Mouse (Mus musculus) heart, embryonic 10.5 days (tissue): ENCODE data around the gene Cfap45. TPM values are rescaled to one million over a fixed set of nuclear protein-coding genes. Genes with fewer than 3 reads are reported as not detected.
A peak's percentile ranks its signal among the peaks of the same experiment; 100 is the strongest.

Source experiments
- DNase-seq: peaks from one replicate; pipeline ENCODE4 v3.0.0-alpha.2; 2017; ENCODE audit warnings: low spot score
- H3K27ac ChIP-seq: fragments of 300-500 bp; sonication (generic); 2 replicates; pipeline ENCODE4 v1.5.1; 2016; ENCODE audit warnings: mild to moderate bottlenecking
- H3K27me3 ChIP-seq: fragments of 300-500 bp; sonication (generic); 2 replicates; pipeline ENCODE4 v1.6.1; 2016; ENCODE audit warnings: mild to moderate bottlenecking; ENCODE audit not compliant: poor library complexity, insufficient read depth, severe bottlenecking
- H3K36me3 ChIP-seq: fragments of 300-500 bp; sonication (generic); 2 replicates; pipeline ENCODE4 v1.6.1; 2016; ENCODE audit warnings: mild to moderate bottlenecking, moderate library complexity
- H3K4me1 ChIP-seq: fragments of 300-500 bp; sonication (generic); 2 replicates; pipeline ENCODE4 v1.6.1; 2016; ENCODE audit warnings: mild to moderate bottlenecking
- H3K4me3 ChIP-seq: fragments of 300-500 bp; sonication (generic); 2 replicates; pipeline ENCODE4 v1.5.1; 2016; ENCODE audit warnings: mild to moderate bottlenecking, moderate library complexity
- H3K9me3 ChIP-seq: fragments of 300-500 bp; sonication (generic); 2 replicates; pipeline ENCODE4 v1.6.1; 2016; ENCODE audit warnings: mild to moderate bottlenecking, moderate library complexity
- WGBS: fragments of 180-500 bp; shearing (Covaris S2); methylation state at CpG from one replicate; pipeline ENCODE4 v1.1.7; 2016; 5-methylcytosine and 5-hydroxymethylcytosine counted together
- polyA plus RNA-seq: library from polyadenylated mRNA; unstranded; fragments of >200 nt; fragmentation: Nextera tagmentation; extraction: Ambion mirVana; gene quantifications from 2 replicates; pipeline ENCODE4 v1.2.1, GENCODE M21; 2016

Gene Cfap45
- 1.7 and 2.4 TPM in 2 replicates for polyA plus RNA-seq

DNA sequence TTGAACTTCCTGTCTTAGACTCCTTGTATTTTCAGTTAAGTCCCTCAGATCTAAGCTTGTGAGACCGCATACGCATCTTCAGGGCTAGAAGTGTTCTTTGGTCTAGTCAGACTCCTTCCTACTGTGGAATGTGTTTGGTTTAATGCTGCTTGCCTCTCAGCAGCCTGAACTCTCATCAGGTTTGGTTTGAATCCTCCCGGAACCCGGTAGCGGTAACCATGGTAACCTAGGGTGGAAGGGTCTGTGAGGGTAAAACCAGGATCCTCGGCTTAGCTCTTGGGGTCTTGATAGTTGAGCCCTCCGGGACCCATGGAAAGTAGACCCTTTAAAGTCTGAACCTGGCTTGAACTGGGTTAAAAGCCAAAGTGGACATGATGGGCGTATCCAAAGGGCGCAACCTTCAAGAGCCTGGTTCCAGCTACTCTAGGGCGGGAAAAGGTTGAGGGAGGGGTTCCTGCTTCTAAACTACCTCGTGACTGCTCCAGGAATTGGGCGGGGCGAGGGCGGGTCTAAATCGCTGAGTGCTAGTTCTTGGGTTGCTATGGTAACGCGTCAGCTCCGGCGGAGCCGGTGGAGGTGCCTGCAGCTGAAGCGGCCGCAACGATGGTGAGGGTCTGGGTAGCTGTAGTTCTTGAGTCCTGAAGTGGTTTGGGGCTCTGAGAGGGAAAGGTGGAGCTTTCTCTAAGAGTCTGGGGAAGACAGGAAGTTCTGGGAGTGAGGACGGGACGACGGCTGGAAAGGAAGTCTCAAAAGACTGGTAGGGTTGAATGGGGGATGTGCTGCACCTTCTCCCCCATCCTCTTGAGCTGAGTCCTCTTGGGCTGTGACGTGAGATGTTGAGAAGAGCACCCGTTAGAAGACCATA is at the start of gene Cfap45:
Cfap45 (plus strand) TSS at position 226 of the 865 bp plus-strand sequence.
- Histone ChIP-seq H3K27me3 (0 out of 2 replicates have a peak, but pooled peaks cover 5% of the 10 kb centered on the region), H3K36me3 (no peaks in the 10 kb centered on the region), H3K9me3 (peaks cover 3% of the 10 kb centered on the region; the same call in 1 of the 2 replicates), H3K27ac (peak within 1 kb of the TSS; percentile 80), H3K4me3 (peak within 1 kb of the TSS; percentile 54), H3K4me1 (peaks cover 21% of the 10 kb centered on the region)
- 4% methylated on average over 28 of the region's 28 CpGs for WGBS
- peak; percentile 96 for DNase-seq

DNA sequence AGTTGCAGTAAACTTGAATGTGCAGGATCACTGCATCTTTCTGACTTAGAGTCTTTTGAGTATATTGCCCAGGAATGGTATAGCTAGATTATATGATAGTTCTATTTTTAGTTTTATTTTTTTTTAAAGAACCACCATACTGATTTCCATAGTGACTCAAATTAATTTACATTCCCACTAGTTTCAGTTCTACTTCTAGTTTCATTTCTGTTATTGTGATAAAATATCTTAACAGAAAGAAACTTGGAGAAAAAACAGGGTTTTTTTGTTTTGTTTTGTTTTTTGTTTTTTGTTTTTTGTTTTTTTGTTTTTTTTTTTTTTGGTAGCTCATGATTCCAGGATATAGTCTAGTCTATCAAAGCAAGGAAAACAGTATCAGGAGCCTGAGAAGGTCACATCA is 47.7 kb upstream of the Cfap45 start:
- no peaks in the 10 kb centered on the region for H3K27me3 ChIP-seq
- no peak for DNase-seq
- no peak overlapping the region for H3K4me3 ChIP-seq
- no peaks in the 10 kb centered on the region for H3K36me3 ChIP-seq
- peaks cover 13% of the 10 kb centered on the region; the same call in 1 of the 2 replicates for H3K4me1 ChIP-seq
- no peak overlapping the region for H3K27ac ChIP-seq
- H3K9me3 ChIP-seq, result no peaks in the 10 kb centered on the region

DNA sequence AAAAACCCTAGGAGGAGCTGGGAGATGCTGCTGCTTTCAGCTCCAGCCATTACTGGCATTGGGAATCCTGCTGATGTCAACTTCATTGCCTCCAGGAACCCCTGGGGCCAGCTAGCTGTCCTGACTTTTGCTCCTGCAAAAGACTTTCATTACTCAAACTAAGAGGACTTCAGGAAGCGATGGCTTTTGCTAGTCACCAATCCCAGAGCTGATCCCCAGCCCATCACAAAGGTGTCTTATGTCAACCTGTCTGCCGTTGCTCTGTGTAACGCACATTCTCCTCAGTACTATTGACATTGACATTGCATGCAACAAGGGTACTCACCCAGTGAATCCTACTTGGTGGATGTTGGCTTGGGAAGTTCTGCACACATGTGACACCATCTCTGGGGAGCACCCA is 46.4 kb upstream of the Cfap45 start:
- DNase-seq, result peak; percentile 57
- Histone ChIP-seq H3K36me3 (no peaks in the 10 kb centered on the region), H3K4me1 (peaks cover 13% of the 10 kb centered on the region; the same call in 1 of the 2 replicates), H3K27me3 (0 out of 2 replicates have a peak, but pooled peaks cover 9% of the 10 kb centered on the region), H3K4me3 (no peak overlapping the region), H3K27ac (no peak overlapping the region), H3K9me3 (no peaks in the 10 kb centered on the region)
- WGBS, result 71% methylated on average over 3 of the region's 3 CpGs

DNA sequence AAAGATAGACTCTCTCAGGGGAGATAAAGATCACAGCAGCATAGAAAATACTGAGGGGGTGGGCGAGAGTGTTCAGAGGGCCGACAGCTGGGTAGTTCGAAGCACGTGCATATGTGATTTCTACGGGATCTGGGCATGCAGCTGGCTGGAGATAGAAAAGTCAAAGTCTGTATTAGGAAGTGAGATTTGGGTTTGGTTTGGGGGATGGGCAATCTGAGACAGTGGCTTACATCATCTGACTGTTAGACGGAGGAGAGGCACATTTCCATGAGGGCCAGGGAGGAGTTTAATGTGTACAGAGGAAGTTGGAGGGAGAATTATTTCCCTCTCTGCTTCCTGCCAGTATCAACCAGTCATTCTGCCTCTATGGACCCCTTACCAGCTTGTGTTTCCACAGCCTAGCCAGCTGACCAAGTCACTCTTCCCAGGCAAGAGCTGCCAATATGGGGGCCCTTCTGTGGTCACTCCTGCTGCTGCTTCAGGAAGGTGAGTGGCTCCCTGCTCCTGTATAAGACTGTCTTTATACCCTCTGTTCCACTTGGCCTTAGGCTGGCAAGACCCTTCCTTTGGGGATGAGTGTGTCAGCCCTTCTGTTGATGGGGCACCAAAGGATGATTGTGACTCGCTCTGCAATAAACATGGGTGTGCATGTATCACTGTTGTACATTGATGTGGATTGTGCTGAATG is 45.4 kb upstream of the Cfap45 start, which contains the start of gene Slamf9:
Slamf9 (plus strand) TSS at position 305 of the 688 bp plus-strand sequence.
- no peak within 1 kb of the TSS for H3K4me3 ChIP-seq
- no peaks in the 10 kb centered on the region for H3K9me3 ChIP-seq
- H3K27ac ChIP-seq, result no peak within 1 kb of the TSS
- WGBS, result 66% methylated on average over 7 of the region's 7 CpGs
- peak; percentile 62 for DNase-seq
- peaks cover 5% of the 10 kb centered on the region; the same call in 1 of the 2 replicates for H3K4me1 ChIP-seq
- H3K36me3 ChIP-seq, result no peaks in the 10 kb centered on the region
- H3K27me3 ChIP-seq, result 0 out of 2 replicates have a peak, but pooled peaks cover 10% of the 10 kb centered on the region

DNA sequence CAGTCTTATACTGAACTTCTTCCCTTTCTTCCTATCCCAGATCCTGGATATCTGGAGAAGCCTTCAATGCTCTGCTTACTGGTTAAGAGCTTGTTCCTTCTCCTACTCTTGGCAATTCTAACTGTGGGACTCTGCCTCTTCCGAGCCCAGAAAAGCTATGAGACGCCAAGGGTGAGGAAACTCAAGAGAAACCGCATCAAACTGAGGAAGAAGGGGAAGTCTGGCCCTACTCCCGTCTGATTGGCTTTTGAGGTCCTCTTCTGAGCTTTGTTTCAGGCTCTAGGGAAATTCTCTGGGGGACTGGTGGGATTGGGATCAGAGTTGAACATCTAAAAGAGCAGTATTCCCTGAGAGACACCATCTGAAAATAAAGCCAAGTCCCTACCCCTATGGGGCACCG is 42.6 kb upstream of the Cfap45 start:
- H3K4me1 ChIP-seq, result peaks cover 18% of the 10 kb centered on the region
- no peaks in the 10 kb centered on the region for H3K9me3 ChIP-seq
- no peak overlapping the region for H3K4me3 ChIP-seq
- WGBS, result 74% methylated on average over 5 of the region's 5 CpGs
- peaks cover 13% of the 10 kb centered on the region; the same call in 1 of the 2 replicates for H3K27me3 ChIP-seq
- DNase-seq, result peak; percentile 61
- no peak overlapping the region for H3K27ac ChIP-seq
- H3K36me3 ChIP-seq, result no peaks in the 10 kb centered on the region

DNA sequence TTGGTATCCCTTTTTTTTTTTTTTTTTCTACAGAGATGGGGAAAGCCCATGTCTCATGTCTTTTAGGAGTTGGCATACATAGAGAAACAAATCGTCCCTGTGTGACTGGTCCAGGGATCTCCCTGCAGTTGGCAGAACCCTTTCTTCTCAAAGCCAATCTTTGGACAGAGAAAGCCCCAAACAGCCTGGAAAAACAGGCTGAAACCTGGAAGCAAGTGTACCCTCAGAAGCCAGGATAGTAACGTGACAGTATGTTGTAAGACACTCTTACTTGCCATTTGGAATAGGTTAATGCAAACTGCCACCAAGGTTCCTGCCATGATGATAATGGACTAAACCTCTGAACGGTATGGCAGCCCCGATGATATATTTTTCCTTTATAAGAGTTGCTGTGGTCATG is 40.2 kb upstream of the Cfap45 start:
- DNase-seq, result no peak
- no peak overlapping the region for H3K4me3 ChIP-seq
- 0 out of 2 replicates have a peak, but pooled peaks cover 6% of the 10 kb centered on the region for H3K36me3 ChIP-seq
- H3K9me3 ChIP-seq, result no peaks in the 10 kb centered on the region
- peaks cover 34% of the 10 kb centered on the region for H3K27me3 ChIP-seq
- 86% methylated on average over 4 of the region's 4 CpGs for WGBS
- H3K27ac ChIP-seq, result no peak overlapping the region
- H3K4me1 ChIP-seq, result peaks cover 33% of the 10 kb centered on the region

DNA sequence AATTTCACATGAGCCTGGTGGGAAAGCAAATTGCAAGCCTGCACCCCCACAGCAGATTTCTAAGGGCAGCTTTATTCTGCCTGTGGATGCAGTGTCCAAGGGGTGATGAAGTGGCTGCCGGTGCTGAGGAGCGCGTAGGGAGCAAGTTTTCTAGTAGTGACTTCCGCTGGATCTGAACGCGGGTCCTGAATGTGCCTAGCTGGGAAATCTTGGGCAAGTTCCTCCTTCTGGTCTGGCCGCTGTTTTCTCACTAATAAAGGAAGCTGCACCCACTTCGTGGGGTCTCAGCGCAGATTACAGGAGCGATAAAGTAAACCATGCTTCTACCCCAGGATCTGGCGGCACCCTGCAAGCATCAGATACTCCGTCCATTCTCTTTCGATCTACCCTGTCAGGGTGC is 39.5 kb upstream of the Cfap45 start:
- DNase-seq, result no peak

DNA sequence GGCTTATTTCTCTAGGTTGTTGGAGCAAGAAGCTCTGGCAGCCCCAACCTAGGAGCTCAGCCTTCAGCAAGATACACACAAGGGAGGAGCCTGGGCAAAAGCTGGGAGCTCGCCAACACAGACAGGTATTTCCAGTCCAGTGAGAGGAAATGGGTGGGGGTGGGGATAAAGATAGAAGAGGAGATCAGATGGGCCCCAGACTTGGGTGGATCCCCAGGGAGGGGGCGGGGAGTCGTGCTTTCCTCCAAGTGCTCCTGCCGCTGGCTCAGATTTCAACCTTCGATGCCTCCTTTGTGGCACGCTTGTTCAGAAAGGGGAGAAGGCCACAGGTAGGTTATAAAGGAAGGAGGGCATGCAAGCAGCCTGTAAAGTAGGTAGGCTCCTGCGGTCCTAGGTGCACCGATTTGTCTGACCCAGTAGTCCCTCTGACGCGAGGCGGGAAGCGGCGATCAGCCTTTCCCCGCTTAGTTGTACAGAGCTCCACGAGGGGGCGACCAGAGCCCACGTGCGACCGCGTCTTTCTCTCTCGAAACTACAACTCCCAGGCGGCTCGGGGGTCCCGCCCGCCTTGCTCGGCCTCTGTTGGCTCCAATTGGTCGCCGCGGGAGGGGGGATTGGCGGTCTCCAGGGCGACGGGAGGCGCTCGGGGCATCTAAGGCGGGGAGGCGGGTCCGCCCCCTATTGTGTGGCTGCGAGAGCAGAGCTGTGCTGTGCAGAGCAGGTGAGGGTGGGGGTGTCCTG is 38.9 kb upstream of the Cfap45 start, which contains the start of gene Igsf9:
Igsf9 (plus strand) TSS at position 249 of the 741 bp plus-strand sequence.
- under 1% methylated on average over 38 of the region's 38 CpGs for WGBS
- Histone ChIP-seq H3K27ac (peak within 1 kb of the TSS; percentile 78), H3K27me3 (peaks cover 44% of the 10 kb centered on the region), H3K36me3 (peaks cover 13% of the 10 kb centered on the region), H3K9me3 (no peaks in the 10 kb centered on the region), H3K4me3 (peak within 1 kb of the TSS; percentile 65), H3K4me1 (peaks cover 41% of the 10 kb centered on the region)
- DNase-seq, result peak; percentile 96

More for the DNA sequence above, 39.5 kb upstream of the Cfap45 start:
- peaks cover 10% of the 10 kb centered on the region; the same call in 1 of the 2 replicates for H3K36me3 ChIP-seq
- peak overlapping the region; percentile 65 for H3K4me3 ChIP-seq
- H3K27ac ChIP-seq, result peak overlapping the region; percentile 78
- peaks cover 37% of the 10 kb centered on the region for H3K4me1 ChIP-seq
- H3K9me3 ChIP-seq, result no peaks in the 10 kb centered on the region
- peaks cover 41% of the 10 kb centered on the region for H3K27me3 ChIP-seq
- 20% methylated on average over 13 of the region's 13 CpGs for WGBS

DNA sequence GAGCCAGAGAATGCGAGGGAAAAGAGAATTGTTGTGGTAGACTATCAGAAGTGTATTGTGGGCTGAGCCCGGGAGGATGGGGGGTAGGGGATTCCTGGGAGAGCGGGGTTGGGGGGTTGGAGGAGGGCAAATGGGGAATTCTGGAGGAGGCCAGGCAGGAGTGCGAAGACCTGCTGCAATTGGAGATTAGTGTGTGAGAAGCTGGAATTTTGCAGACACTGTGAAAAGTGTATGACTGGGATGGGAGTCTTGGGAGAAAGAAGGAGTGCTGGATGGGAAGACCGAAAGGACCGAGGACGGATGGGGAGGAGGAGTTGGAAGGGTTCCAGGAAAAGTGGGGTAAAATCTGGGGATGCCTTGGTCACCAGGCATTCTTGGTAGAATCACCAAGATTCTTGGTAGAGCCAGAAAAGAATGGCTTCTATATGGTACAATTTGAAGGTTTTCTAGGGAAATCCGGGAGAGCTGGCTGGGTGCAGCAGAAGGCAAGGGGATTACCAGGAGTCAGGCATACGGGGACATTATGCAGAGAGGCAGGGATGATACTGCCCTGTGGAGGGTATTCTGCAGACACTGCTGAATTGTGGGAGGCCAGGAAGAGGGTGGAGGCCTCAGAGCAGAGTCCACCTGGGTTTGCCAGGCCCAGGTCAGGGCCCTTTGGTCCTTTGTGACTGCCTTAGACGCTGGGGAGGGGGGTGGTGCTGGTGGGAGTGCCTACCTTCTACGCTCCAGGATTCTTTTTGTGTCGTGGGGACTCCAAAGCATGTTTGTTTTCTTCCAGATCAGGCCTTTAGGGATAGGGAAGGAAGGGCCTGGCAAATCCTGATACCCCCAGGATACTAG is 37.9 kb upstream of the Cfap45 start:
- WGBS, result 6% methylated on average over 12 of the region's 12 CpGs
- peak overlapping the region; percentile 65 for H3K4me3 ChIP-seq
- peaks cover 44% of the 10 kb centered on the region for H3K27me3 ChIP-seq
- no peak for DNase-seq
- peaks cover 41% of the 10 kb centered on the region for H3K4me1 ChIP-seq
- no peaks in the 10 kb centered on the region for H3K9me3 ChIP-seq
- H3K36me3 ChIP-seq, result peaks cover 13% of the 10 kb centered on the region
- H3K27ac ChIP-seq, result peak overlapping the region; percentile 70

DNA sequence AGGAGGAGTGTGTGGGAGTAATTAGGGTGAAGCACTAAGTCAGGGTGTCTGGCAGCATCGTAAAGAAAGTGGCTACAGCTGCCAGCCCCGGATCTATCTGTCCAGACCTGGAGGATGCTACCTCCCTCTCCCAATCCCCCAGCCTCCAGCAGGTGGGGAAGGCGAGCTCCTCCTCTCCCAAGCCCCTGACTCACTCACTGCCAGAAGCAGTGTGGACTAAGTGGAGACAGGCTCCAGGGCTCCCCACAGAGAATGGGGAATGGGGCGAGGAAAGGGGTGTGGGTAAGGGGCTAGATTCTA is 37.3 kb upstream of the Cfap45 start:
- peak overlapping the region; percentile 70; the same call in 1 of the 2 replicates for H3K27ac ChIP-seq

DNA sequence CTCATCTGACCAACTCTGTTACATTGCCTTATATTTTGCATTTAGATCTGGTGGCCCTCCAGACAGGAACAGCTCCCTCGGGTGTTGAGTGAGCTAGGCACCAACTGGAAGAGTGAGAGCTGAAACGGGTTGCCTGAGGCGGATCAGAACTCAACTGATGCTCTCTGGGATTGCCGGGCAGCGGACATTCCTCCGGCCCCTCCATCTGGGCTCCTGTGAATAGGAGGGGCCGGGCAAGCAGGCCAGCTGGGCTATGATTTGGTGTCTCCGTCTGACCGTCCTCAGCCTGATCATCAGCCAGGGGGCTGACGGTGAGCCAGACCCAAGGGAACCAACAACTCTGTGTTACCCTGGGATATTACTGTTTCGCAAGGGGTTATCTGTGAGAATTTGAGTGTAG is 36.4 kb upstream of the Cfap45 start:
- no peak for DNase-seq
- H3K27me3 ChIP-seq, result peaks cover 43% of the 10 kb centered on the region
- H3K9me3 ChIP-seq, result no peaks in the 10 kb centered on the region
- H3K27ac ChIP-seq, result no peak overlapping the region
- WGBS, result 70% methylated on average over 11 of the region's 11 CpGs
- H3K4me3 ChIP-seq, result no peak overlapping the region
- peaks cover 49% of the 10 kb centered on the region for H3K4me1 ChIP-seq
- peaks cover 18% of the 10 kb centered on the region for H3K36me3 ChIP-seq

More for the DNA sequence above, 37.3 kb upstream of the Cfap45 start:
- Histone ChIP-seq H3K27me3 (peaks cover 47% of the 10 kb centered on the region), H3K4me1 (peaks cover 41% of the 10 kb centered on the region), H3K4me3 (peak overlapping the region; percentile 65), H3K36me3 (peaks cover 13% of the 10 kb centered on the region), H3K9me3 (no peaks in the 10 kb centered on the region)
- WGBS, result 15% methylated on average over 4 of the region's 4 CpGs
- no peak for DNase-seq

DNA sequence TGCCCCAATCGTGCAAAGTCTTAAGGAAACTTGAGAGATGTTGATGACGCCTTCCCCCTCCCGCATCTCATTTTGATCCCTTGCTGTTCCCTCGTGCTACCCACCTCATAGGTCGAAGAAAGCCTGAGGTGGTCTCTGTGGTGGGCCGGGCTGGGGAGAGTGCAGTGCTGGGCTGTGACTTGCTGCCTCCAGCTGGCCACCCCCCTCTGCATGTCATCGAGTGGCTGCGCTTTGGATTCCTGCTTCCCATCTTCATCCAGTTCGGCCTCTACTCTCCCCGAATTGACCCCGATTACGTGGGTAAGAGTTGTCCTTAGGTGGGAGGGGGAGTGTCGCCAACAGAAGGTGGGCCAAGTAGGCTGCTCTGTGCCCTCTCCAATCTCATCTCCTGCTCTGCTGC is 35.9 kb upstream of the Cfap45 start:
- WGBS, result 65% methylated on average over 13 of the region's 13 CpGs
- Histone ChIP-seq H3K4me1 (peaks cover 53% of the 10 kb centered on the region), H3K4me3 (no peak overlapping the region), H3K27ac (no peak overlapping the region), H3K36me3 (peaks cover 18% of the 10 kb centered on the region), H3K27me3 (peaks cover 43% of the 10 kb centered on the region), H3K9me3 (no peaks in the 10 kb centered on the region)
- DNase-seq, result no peak
